Mouse (Mus musculus) liver, embryonic 13.5 days (tissue): ENCODE data around the gene Slc16a6. TPM values are rescaled to one million over a fixed set of nuclear protein-coding genes. Genes with fewer than 3 reads are reported as not detected.

Source experiments
- ATAC-seq: fragments of 200-750 bp; cut with Nextera tagmentation; 2 replicates; pipeline ENCODE4 v1.8.0; 2017; ENCODE audit warnings: low read depth, mild to moderate bottlenecking, moderate number of reproducible peaks, moderate library complexity
- DNase-seq: peaks from one replicate; pipeline ENCODE4 v3.0.0; 2022
- H3K27ac ChIP-seq: fragments of 300-500 bp; sonication (generic); 2 replicates; pipeline ENCODE4 v1.5.1; 2015; ENCODE audit warnings: moderate library complexity, mild to moderate bottlenecking, inconsistent platforms
- H3K27me3 ChIP-seq: fragments of 300-500 bp; sonication (generic); 2 replicates; pipeline ENCODE4 v1.6.1; 2015; ENCODE audit warnings: mild to moderate bottlenecking, inconsistent platforms
- H3K36me3 ChIP-seq: fragments of 300-500 bp; sonication (generic); 2 replicates; pipeline ENCODE4 v1.6.1; 2015; ENCODE audit warnings: mild to moderate bottlenecking, inconsistent platforms
- H3K4me1 ChIP-seq: fragments of 300-500 bp; sonication (generic); replicated peaks from 2 replicates; pipeline ENCODE4 v1.6.1; 2015; ENCODE audit warnings: inconsistent platforms
- H3K4me2 ChIP-seq: fragments of 300-500 bp; sonication (generic); 2 replicates; pipeline ENCODE4 v1.6.1; 2015; ENCODE audit warnings: inconsistent platforms, mild to moderate bottlenecking, moderate library complexity
- H3K4me3 ChIP-seq: fragments of 300-500 bp; sonication (generic); replicated peaks from 2 replicates; pipeline ENCODE4 v1.5.1; 2015; ENCODE audit warnings: mild to moderate bottlenecking, inconsistent platforms
- H3K9ac ChIP-seq: fragments of 300-500 bp; sonication (generic); 2 replicates; pipeline ENCODE4 v1.6.1; 2015; ENCODE audit warnings: mild to moderate bottlenecking, inconsistent platforms
- H3K9me3 ChIP-seq: fragments of 300-500 bp; sonication (generic); replicated peaks from 2 replicates; pipeline ENCODE4 v1.6.1; 2016; ENCODE audit warnings: inconsistent platforms
- WGBS: fragments of 180-500 bp; shearing (Covaris S2); methylation state at CpG from one replicate; pipeline ENCODE4 v1.1.7; 2015; ENCODE audit not compliant: insufficient replicate concordance; 5-methylcytosine and 5-hydroxymethylcytosine counted together
- polyA plus RNA-seq: library from polyadenylated mRNA; unstranded; fragments of >200 nt; fragmentation: Nextera tagmentation; extraction: Ambion mirVana; gene quantifications from 2 replicates; pipeline ENCODE4 v1.2.1, GENCODE M21; 2015

Slc16a6 gene
- 47.0 and 51.9 TPM in 2 replicates for polyA plus RNA-seq

- under 1% methylated on average over 111 of the region's 111 CpGs for WGBS
Measured at GRCm38 (mm10) chr11:109473171-109474085, at the start of gene Slc16a6, which contains the start of gene Arsg. Gene Slc16a6 (minus strand): TSS chr11:109473598. Gene Arsg (plus strand): TSS chr11:109473374.

DNA sequence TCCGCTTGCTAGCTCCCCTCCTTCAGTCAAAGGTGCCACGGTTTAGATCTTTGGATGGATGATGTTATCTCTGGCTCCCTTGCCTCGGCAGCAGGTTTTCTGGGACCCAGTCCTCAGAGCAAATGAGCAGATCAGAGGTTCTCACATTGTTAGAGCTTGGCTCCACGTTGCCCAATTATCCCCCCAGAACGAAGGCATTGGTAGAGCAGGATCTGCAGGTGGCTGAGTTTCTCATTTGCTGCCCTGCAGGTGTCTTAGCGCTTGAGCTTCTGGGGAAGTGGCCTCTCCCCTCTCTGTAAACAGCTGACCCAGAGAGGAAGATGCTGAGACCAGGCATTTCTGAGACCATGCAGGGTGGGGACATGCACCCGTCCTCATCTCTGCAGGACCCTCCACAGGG is 47.6 kb upstream of the Slc16a6 start:
- WGBS, result 50% methylated on average over 7 of the region's 7 CpGs
- Histone ChIP-seq H3K9ac (no peak overlapping the region), H3K9me3 (no peaks in the 10 kb centered on the region), H3K36me3 (no peaks in the 10 kb centered on the region), H3K27ac (no peak overlapping the region), H3K4me3 (no peak overlapping the region), H3K27me3 (no peaks in the 10 kb centered on the region), H3K4me1 (peaks cover 40% of the 10 kb centered on the region), H3K4me2 (no peak overlapping the region)
- no peak for ATAC-seq
- DNase-seq, result no peak

More at GRCm38 (mm10) chr11:109473171-109474085, at the start of gene Slc16a6, which contains the start of gene Arsg:
- peak within 1 kb of the TSS; percentile 86 for H3K4me3 ChIP-seq
- H3K27me3 ChIP-seq, result no peaks in the 10 kb centered on the region
- ATAC-seq (peak; percentile 88), DNase-seq (peak; percentile 85)
- no peaks in the 10 kb centered on the region for H3K9me3 ChIP-seq
- H3K4me2 ChIP-seq, result peak within 1 kb of the TSS; percentile 96
- peak within 1 kb of the TSS; percentile 98 for H3K9ac ChIP-seq
- peak within 1 kb of the TSS; percentile 97 for H3K27ac ChIP-seq
- H3K36me3 ChIP-seq, result peaks cover 11% of the 10 kb centered on the region
- H3K4me1 ChIP-seq, result peaks cover 77% of the 10 kb centered on the region

DNA sequence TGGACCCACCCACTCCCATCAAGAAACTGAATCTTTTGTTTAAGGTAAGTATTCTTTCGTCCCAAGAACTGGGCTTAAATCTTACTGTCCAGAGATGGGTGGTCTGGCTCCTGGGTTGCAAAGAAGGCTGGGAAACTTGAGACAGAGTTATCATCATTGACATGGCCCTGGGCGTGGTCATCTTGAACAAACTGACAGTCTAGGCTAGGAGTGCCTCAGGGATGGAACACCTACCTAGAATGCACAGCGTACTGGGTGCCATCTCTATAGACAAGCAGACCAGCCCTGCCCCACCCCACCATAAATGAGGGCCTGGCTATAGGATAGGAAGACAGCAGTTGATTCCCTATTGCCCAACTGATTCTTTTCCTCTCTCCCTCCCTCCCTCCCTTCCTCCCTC is 44.4 kb upstream of the Slc16a6 start:
- peaks cover 44% of the 10 kb centered on the region for H3K4me1 ChIP-seq
- DNase-seq (peak; percentile 64), ATAC-seq (peak; percentile 99)
- H3K9me3 ChIP-seq, result no peaks in the 10 kb centered on the region
- no peaks in the 10 kb centered on the region for H3K27me3 ChIP-seq
- 30% methylated on average over 3 of the region's 3 CpGs for WGBS
- peak overlapping the region; percentile 68 for H3K27ac ChIP-seq
- peak overlapping the region; percentile 29 for H3K4me2 ChIP-seq
- H3K9ac ChIP-seq, result no peak overlapping the region
- no peak overlapping the region for H3K4me3 ChIP-seq
- no peaks in the 10 kb centered on the region for H3K36me3 ChIP-seq

DNA sequence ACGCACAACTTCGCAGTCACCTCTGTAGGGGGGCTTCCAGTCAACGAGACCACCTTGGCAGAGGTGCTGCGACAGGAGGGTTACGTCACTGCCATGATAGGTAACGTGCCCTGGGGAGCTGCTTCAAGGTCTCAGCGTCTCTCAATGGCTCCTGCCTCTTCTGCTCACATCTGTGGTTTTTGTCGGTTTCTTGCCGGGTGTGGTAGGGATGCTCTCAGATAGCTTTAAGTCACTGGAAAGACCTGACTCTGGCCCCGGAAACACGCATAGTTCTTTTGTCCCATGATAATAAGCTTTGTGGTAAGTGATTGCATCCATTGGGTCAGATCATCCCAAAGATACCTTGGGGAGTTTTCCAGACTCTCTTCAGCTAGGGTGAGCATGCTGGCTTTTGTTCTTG is 43.9 kb upstream of the Slc16a6 start:
- Histone ChIP-seq H3K27me3 (no peaks in the 10 kb centered on the region), H3K4me1 (peaks cover 44% of the 10 kb centered on the region), H3K4me2 (peak overlapping the region; percentile 29), H3K9me3 (no peaks in the 10 kb centered on the region), H3K27ac (peak overlapping the region; percentile 14; the same call in 1 of the 2 replicates), H3K4me3 (no peak overlapping the region), H3K36me3 (no peaks in the 10 kb centered on the region), H3K9ac (no peak overlapping the region)
- DNase-seq (no peak), ATAC-seq (0 out of 2 replicates have a peak, but pooled peaks have one; percentile 22)
- WGBS, result 52% methylated on average over 11 of the region's 11 CpGs

DNA sequence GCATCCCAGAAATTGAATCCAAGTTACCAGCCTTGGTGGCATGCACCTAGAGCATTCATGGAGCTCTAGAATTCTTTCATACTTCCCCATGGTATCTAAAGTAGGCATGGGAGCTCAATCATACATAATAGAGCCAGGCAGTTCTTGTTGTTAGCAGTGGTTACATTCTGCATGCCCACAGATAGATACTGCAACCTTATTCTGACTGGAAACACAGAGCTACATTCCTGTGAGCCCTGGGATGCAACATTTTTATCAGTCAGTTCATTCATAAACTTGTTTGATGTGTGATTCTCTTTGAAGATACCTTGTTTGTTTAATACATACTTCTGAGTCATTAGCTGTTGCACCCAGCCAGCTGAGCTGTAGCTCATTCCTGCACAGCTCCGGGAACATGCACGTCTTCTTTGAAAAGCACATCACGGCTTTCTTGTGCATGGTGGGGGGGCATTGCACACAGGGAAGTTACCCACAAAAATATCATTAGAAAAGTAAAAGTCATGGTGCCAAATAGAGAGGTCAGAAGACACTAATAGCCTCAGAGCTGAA is 40.7 kb upstream of the Slc16a6 start:
- peaks cover 29% of the 10 kb centered on the region for H3K4me1 ChIP-seq
- H3K27me3 ChIP-seq, result no peaks in the 10 kb centered on the region
- no peak overlapping the region for H3K9ac ChIP-seq
- H3K36me3 ChIP-seq, result no peaks in the 10 kb centered on the region
- DNase-seq (no peak), ATAC-seq (no peak)
- no peak overlapping the region for H3K4me2 ChIP-seq
- WGBS, result 80% methylated on average over 3 of the region's 3 CpGs
- no peak overlapping the region for H3K4me3 ChIP-seq
- no peak overlapping the region for H3K27ac ChIP-seq
- H3K9me3 ChIP-seq, result no peaks in the 10 kb centered on the region

- Histone ChIP-seq H3K9ac (no peak overlapping the region), H3K9me3 (no peaks in the 10 kb centered on the region), H3K4me1 (peaks cover 20% of the 10 kb centered on the region), H3K36me3 (no peaks in the 10 kb centered on the region), H3K4me3 (no peak overlapping the region), H3K27ac (no peak overlapping the region), H3K4me2 (no peak overlapping the region), H3K27me3 (no peaks in the 10 kb centered on the region)
- WGBS, result 73% methylated on average over 16 of the region's 16 CpGs
- DNase-seq (no peak), ATAC-seq (no peak)
Measured at GRCm38 (mm10) chr11:109512995-109513675, 39.7 kb upstream of the Slc16a6 start.

DNA sequence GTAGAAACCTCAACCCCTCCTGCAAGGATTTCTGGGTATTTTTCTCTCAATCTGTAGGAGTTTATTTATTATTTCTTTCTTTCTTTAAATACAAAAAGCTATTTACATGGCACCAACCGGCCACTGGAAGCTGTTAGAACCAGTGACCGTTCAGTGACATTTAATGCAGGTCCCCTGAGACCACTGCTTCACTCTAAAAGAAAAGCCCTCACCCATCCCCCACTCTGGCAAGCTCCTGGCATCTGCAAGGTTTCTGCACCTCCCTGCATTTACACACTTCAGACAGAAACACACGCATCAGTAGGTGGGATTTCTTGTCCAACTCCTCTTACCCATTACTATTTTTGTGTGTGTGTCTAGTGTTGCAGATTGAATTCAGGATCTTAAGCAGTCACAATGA is 33.7 kb upstream of the Slc16a6 start:
- Histone ChIP-seq H3K27me3 (no peaks in the 10 kb centered on the region), H3K9ac (no peak overlapping the region), H3K4me2 (no peak overlapping the region), H3K4me3 (no peak overlapping the region), H3K9me3 (no peaks in the 10 kb centered on the region), H3K36me3 (no peaks in the 10 kb centered on the region), H3K27ac (no peak overlapping the region), H3K4me1 (peaks cover 11% of the 10 kb centered on the region)
- ATAC-seq, result no peak
- no peak for DNase-seq
- WGBS, result 71% methylated on average over 3 of the region's 3 CpGs

- Histone ChIP-seq H3K4me2 (no peak overlapping the region), H3K9me3 (no peaks in the 10 kb centered on the region), H3K4me3 (no peak overlapping the region), H3K36me3 (no peaks in the 10 kb centered on the region), H3K9ac (no peak overlapping the region), H3K27me3 (no peaks in the 10 kb centered on the region), H3K4me1 (peaks cover 14% of the 10 kb centered on the region), H3K27ac (no peak overlapping the region)
- WGBS, result 81% methylated on average over 4 of the region's 4 CpGs
- ATAC-seq (no peak), DNase-seq (no peak)
Measured at GRCm38 (mm10) chr11:109505823-109506222, 32.4 kb upstream of the Slc16a6 start.

- no peak overlapping the region for H3K9ac ChIP-seq
- no peaks in the 10 kb centered on the region for H3K27me3 ChIP-seq
- no peaks in the 10 kb centered on the region for H3K9me3 ChIP-seq
- DNase-seq (no peak), ATAC-seq (no peak)
- 77% methylated on average over 9 of the region's 9 CpGs for WGBS
- H3K27ac ChIP-seq, result no peak overlapping the region
- H3K4me1 ChIP-seq, result peaks cover 14% of the 10 kb centered on the region
- no peaks in the 10 kb centered on the region for H3K36me3 ChIP-seq
- H3K4me2 ChIP-seq, result no peak overlapping the region
- no peak overlapping the region for H3K4me3 ChIP-seq
Measured at GRCm38 (mm10) chr11:109504977-109505376, 31.6 kb upstream of the Slc16a6 start.

GRCm38 (mm10) chr11:109500206-109500605 is 26.8 kb upstream of the Slc16a6 start:
- DNase-seq, result no peak
- no peak for ATAC-seq
- no peaks in the 10 kb centered on the region for H3K9me3 ChIP-seq

DNA sequence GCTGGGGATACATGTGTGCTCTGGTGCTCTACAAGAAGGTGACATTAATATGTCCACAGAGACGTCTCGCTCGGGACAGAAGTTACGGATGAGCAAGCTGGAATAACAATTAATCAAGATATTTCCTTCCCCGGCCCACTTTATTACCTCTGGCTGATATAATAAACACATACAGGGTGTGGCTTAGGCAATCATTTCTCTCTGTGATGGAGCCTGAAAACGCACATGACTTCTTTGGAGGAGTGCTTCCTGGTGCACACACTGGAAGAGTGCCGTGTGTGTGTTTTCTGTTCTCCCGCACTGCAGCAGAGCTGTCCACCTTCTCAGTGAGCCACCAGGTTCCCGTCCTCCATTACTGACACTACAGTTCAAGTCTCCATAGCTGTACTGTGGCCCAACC is 24.6 kb upstream of the Slc16a6 start:
- ATAC-seq, result no peak
- H3K4me2 ChIP-seq, result no peak overlapping the region
- DNase-seq, result no peak
- H3K4me1 ChIP-seq, result peaks cover 74% of the 10 kb centered on the region
- H3K9me3 ChIP-seq, result no peaks in the 10 kb centered on the region
- no peaks in the 10 kb centered on the region for H3K36me3 ChIP-seq
- H3K9ac ChIP-seq, result no peak overlapping the region
- no peak overlapping the region for H3K4me3 ChIP-seq
- H3K27ac ChIP-seq, result peak overlapping the region; percentile 29
- no peaks in the 10 kb centered on the region for H3K27me3 ChIP-seq
- 57% methylated on average over 9 of the region's 9 CpGs for WGBS

More at GRCm38 (mm10) chr11:109500206-109500605, 26.8 kb upstream of the Slc16a6 start:
- WGBS, result 80% methylated on average over 5 of the region's 5 CpGs
- Histone ChIP-seq H3K4me1 (peaks cover 54% of the 10 kb centered on the region), H3K9ac (no peak overlapping the region), H3K4me3 (no peak overlapping the region), H3K36me3 (no peaks in the 10 kb centered on the region), H3K27me3 (no peaks in the 10 kb centered on the region), H3K27ac (no peak overlapping the region), H3K4me2 (no peak overlapping the region)
